Mouse (Mus musculus): ENCODE data around the gene Prelp. TPM values are rescaled to one million over a fixed set of nuclear protein-coding genes. Genes with fewer than 3 reads are reported as not detected.
A peak's percentile ranks its signal among the peaks of the same experiment; 100 is the strongest.

Gene Prelp
- total RNA-seq, 2 experiments from 2014 or later, result 4.2 to 5.7 TPM

DNA sequence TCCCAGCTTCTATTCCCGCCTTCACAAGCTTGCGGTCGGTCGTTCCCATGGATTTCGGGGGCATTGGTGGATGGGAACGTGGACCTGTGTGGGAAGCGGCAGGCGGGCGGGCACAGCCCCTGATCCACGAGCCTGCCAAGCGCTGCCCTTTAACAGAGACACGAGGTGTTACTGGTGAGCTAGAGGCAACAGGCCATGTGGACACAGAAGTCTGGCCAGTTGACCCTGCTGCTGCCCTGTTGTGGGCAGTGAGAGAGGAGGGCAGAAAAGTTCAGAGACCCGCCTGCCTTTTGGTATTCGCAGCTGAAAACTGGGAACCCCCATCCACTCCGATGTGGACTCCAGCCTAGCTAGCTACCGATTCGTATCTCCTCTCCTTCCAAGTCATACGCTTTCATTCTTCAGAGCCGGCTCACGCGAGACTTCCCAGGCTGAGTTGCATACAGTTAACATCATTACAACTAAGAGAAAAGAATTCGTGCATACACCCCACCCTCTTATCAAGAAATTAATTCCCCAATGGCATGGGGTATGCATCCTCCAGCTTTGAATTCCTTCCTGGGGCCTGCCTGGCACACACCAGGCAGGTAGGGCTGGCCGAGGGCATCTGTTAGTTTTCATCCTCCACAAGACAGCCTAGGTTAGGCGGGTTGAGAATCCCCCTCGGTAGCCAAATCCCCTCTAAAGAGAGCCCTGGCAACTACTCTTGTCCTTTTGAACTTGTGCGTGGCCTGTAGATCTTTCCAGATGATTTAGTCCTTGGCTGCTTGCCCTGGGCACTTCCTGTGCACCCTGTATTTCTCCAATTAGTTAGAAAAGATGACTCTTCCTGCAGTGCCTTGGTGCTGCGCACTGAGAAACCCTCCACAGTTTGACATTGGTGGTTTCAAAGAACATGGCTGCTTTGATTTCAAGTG is 12.3 kb downstream of the Prelp start:
- DNase-seq (ENCODE audit: low spot score in 2 of 2), result peak in 1 of 2 experiments; percentile 78
- intact Hi-C loops (cut with DNase I), result loop anchor here (1.0 to 5.0 kb wide), 2 partner anchors 13 to 247 kb away; partner anchors contain the start of genes Gm38394 and Zbed6

DNA sequence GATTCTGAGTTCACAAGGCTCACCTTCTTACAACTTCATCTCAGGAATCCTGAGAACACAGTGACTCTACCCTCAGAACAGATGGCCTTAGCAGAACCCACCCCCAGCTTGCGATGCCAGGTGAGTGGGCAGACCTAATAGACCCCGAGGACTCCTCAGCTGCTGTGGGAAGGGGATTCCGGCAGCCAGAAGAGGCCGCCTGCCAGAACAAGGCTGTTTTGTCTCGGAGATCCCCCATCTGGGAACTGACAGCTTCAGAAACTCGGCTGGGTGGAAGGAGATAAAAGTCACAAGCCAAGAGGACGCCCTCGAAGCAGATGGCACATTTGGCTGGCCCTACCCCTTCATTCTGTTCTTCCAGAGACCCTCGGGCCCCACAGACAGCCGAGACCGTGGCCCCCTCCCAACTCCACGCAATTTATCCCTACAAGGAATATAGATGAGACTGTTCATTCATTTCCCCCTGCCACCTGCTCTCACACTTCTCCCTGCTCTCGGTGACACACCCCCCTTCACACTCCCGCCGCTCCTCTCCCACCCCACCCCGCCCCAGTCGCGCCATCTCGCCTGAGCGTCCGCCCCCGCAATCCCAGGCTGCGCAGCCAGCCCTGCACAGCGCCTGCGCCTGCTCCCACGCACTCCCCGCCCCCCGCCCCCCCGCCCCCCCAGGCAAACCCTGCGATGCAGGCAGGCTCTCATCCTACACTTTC is 13.1 kb downstream of the Prelp start, which contains the start of gene Optc:
Optc (minus strand) TSS at position 51 of the 710 bp plus-strand sequence.
- intact Hi-C loops (cut with DNase I), result loop anchor here (1.0 to 5.0 kb wide), 2 partner anchors 12 to 246 kb away; partner anchors contain the start of genes Gm38394 and Zbed6
- peak; percentile 72 to 83 for DNase-seq (ENCODE audit: low spot score in 2 of 2)

DNA sequence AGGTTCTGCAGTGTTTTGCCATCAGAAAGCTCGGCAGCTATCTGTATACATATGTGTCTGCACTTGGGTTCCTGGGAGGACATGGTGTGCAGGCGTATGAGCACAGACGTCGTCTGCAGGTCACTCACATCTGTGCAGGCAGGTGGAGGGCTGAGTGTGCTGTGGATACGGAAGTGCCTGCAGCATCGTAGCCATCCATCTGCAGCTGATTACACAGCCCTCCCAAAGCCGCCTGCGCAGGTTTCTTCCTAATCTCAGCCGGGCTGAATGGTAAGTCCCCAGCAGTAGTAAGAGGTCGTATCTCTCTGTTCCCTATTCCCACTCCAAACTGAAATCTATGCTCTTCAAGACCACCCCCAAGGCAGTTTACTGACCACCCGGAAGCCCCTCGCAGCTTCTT is 14.8 kb downstream of the Prelp start:
- intact Hi-C loops (cut with DNase I), result loop anchor here (5.0 kb wide), 1 partner anchor 244 kb away; the partner anchor contains the start of genes Gm38394 and Zbed6

DNA sequence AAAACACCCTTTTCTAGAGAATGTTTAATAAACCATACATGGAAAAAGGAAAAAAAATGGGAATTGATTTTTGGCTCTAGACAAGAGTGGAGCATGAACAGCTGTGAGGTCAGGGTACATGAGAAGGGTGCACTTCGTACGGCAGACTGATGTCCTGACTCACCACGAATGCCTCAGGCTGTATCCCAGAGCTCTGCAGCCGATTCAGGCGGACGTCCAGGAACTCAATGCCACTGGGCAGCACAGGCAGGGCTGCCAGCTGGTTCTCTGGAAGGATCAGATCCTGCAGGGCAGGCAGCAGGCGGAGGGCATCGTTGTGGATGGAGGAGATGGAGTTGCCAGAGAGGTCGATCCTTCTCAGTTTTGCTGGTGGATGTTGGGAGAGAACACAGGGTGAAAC is 20.4 kb downstream of the Prelp start:
- no peak for DNase-seq (ENCODE audit: low spot score in 2 of 2)
- intact Hi-C loops (cut with DNase I), result no loop called here

More for the DNA sequence above, 14.8 kb downstream of the Prelp start:
- DNase-seq (ENCODE audit: low spot score in 2 of 2), result no peak

DNA sequence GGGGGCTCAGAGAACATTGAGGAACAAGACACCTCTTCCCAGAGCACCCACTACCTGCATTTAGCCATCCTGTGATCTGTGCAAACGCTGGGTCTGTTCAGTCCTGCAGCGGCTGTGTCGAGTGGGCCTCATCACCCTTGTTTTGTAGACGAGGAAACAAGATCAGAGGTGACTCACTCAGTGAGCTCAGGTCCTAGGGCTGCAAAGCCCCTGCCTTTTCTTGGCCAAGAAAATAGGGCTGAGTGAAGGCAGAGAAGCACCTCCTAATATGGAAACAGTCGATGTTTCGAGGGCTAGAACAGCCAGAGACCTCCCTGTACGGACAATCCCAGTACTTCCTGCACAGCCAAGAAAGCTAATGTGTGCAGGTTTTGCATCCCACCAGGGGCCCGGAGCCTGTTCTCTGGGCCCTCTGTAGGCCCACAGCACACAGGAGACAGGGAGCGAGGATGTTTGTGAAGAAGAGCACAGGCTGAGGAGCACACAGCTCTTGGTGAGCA is 22.1 kb downstream of the Prelp start:
- intact Hi-C loops (cut with DNase I), result loop anchor here (5.0 kb wide), 1 partner anchor 97 kb away; the partner anchor contains the start of gene Atp2b4
- DNase-seq (ENCODE audit: low spot score in 2 of 2), result peak in 1 of 2 experiments; percentile 23

DNA sequence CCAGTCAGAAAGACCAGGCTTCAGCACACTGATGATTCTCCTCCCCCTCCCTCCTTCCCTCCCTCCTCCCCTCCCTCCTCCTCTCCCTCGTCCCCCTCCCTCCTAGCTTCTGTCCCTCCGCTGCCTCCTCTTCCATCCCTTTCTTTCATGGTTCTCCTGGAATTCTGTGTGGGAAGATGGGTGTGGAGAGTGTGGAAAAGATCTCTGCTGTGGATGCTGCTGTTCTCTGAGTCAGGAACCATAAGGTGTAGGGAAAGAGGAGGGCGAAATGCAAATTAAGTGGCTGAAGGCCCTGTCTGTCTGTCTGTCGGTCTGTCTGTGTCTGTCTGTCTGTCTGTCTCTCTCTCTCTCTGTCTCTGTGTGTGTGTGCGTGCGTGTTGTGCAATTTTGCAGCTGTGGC is 23.9 kb downstream of the Prelp start:
- peak in 1 of 2 experiments; percentile 53 for DNase-seq (ENCODE audit: low spot score in 2 of 2)
- intact Hi-C loops (cut with DNase I), result loop anchor here (5.0 kb wide), 1 partner anchor 95 kb away; the partner anchor contains the start of gene Atp2b4

DNA sequence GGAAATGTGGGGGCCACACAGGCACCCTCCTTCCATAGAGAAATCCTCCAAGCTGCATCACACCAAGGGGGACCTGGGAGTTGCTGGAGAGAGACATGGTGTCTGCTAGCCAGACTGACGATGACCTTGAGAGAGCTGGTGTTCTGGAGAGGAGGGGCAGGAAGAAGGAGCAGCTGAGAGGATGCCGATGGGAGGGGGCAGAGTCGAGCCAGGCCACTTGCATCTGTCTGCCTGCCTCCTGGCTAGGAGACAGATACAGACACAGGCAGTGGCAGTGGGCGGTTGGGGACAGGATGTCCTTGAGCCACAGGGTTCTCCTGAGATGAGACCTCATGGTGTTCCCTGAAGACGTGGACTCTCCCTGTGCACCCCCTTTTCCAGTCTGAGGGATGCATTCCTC is 29.7 kb downstream of the Prelp start:
- DNase-seq (ENCODE audit: low spot score in 2 of 2), result peak in 1 of 2 experiments; percentile 45
- intact Hi-C loops (cut with DNase I), result no loop called here

DNA sequence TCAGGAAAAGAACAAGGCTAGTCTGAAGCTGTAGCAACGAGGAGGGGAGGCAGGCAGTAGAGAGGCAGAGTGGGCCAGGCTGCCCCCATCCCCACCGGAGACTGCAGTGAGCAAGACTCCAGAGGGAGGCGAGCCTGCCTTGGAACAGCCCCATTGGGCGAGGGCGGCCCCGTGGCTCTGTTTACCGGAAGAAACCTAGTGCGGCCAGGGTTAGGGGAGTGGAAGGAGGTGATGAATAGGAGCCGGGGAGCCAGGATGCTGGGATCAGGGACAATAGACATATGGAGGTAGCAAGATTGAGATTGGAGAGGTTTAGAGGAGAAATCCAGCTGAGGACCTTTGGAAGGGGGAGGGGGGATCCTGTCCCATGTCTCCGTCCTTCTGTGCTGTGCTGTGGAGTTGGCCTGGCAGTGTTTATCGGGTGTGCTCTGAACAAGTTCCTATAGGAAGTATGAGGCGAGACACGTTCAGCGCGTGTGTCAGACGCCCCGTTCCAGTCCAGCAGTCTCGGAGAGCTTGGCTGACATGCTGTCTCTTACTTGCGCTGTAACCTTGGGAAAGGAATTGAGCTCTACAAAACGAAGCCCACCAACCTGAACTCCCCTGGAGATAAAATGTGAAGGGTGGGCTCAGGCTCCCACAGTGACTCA is 31.1 kb downstream of the Prelp start:
- DNase-seq (ENCODE audit: low spot score in 2 of 2), result no peak
- intact Hi-C loops (cut with DNase I), result no loop called here

DNA sequence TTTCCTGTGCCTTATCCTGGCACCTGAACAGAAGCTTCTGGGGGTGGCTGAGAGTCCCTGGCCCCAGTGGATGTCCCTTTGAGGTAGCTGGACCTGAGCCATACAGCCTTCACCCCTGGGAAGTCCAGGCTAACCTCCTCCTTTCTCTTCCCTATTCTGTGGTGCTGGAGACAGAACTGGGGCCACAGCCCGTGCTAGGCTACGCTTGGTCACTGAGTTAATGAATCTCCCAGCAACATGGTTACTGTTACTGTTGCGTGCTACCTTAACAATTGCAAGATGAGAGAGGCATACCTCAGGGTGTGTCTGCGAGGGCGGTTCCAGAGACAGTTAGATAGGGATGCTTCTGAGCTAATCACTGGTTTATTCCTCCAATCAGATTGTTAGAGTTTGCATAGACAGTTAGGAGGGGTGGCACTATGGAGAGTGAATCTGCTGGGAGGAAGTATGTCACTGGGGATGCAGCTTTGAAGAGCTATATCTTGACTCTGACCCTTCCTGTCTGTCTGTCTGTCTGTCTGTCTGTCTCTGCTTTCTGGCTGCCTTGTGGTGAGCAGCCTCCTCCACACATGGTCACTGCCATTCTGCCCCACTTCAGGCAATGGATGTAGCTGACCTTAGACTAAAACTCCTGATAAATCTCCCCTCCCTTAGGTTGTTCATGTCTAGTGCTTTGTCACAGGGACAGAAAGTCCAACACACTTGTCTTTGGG is 33.5 kb downstream of the Prelp start:
- intact Hi-C loops (cut with DNase I), result no loop called here
- no peak for DNase-seq (ENCODE audit: low spot score in 2 of 2)

DNA sequence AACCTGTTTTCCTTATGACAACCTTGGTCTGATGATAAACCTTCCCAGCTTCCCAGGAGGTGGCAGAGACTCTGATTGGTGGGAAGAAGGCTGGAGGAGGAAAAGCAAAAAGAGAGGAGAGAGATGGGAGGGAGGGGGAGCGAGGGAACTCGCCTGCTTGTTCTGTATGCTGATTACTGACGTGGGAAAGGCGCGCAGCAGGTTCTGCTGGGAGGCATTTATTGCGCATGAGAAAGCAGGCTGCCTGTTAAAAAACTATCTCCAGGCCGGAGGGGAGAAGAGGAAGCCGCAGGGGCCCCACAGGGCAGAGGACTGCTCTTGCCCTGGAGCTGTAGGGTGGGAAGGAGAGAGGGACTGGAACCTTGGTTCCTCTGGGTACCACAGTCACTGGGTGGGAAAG is 34.2 kb downstream of the Prelp start:
- DNase-seq (ENCODE audit: low spot score in 2 of 2), result peak; percentile 75 to 90
- intact Hi-C loops (cut with DNase I), result no loop called here

DNA sequence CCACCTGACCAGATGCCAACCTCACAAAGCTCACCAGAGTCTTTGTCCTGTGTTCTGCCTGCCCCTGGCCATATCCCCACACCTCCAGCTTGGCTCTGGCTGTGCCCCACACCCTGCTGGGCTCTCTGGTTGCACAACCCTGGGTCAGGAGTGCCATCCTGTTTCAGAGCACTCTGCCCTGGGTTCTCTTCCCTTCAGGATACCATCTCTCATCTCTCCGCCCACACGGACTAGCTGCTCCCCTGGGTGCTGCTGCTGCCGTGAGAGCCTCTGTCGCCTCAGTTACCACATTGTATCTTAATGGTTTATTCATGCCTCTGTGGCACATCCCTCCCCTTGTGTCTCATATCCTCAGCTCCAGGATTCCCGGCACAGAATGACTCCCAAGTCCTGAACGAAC is 34.8 kb downstream of the Prelp start:
- intact Hi-C loops (cut with DNase I), result no loop called here
- DNase-seq (ENCODE audit: low spot score in 2 of 2), result peak; percentile 47 to 76

DNA sequence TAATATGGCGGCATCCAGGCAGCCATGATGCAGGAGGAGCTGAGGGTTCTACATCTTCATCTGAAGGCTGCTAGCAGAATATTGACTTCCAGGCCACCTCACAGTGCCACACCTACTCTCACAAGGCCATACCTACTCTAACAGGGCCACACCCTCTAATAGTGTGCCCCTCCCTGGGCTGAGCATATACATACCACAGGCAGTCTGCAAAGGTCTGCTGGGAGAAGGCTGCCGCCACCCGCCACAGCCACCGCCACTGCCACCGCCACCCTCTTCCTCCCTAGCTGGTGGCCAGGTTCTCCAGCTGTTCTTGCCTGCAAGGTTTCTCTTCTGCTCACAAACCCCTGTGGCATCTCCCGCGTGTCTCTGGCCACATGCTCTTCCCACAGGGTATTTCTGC is 35.4 kb downstream of the Prelp start:
- no peak for DNase-seq (ENCODE audit: low spot score in 2 of 2)
- intact Hi-C loops (cut with DNase I), result no loop called here

DNA sequence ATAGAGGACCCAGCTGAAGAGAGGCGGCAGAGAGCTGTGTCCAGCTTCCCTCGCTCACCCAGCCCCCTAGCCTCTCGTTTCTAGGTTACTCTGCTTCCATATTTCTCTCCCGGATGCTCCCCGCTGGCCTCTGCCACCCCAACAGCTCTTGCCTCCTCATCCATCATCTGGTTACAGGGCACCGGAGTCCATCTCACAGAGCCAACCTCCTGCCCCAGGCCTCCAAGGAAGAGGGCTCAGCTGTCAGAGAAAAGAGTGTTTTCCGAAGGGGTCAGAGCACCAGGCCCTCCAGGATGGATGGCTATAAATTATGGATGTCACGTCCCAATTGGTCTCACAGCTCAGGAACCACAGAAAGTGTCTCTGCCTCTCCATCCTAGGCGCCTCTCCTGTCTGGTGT is 36.5 kb downstream of the Prelp start:
- intact Hi-C loops (cut with DNase I), result no loop called here

DNA sequence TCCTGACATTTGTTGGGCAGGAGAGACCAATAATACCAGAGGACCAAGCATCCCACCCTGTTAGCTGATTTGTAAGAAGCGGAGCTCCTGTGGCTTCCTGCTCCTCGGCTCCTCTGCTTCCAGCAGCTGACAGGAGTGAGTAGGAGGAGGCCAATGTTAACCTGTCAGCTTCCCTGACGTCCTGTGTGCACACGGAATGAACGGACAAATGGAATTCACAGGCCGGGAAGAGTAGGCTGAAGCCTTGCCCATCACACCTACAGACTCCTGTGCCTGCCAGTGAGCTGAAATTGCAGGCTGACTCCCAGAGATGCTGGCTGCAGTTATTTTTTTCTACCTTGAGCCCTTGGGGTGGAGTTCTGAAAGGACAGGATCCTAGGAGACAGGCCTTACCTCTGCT is 37.1 kb downstream of the Prelp start:
- intact Hi-C loops (cut with DNase I), result no loop called here
- peak in 1 of 2 experiments; percentile 55 for DNase-seq (ENCODE audit: low spot score in 2 of 2)

More for the DNA sequence above, 36.5 kb downstream of the Prelp start:
- DNase-seq (ENCODE audit: low spot score in 2 of 2), result no peak

DNA sequence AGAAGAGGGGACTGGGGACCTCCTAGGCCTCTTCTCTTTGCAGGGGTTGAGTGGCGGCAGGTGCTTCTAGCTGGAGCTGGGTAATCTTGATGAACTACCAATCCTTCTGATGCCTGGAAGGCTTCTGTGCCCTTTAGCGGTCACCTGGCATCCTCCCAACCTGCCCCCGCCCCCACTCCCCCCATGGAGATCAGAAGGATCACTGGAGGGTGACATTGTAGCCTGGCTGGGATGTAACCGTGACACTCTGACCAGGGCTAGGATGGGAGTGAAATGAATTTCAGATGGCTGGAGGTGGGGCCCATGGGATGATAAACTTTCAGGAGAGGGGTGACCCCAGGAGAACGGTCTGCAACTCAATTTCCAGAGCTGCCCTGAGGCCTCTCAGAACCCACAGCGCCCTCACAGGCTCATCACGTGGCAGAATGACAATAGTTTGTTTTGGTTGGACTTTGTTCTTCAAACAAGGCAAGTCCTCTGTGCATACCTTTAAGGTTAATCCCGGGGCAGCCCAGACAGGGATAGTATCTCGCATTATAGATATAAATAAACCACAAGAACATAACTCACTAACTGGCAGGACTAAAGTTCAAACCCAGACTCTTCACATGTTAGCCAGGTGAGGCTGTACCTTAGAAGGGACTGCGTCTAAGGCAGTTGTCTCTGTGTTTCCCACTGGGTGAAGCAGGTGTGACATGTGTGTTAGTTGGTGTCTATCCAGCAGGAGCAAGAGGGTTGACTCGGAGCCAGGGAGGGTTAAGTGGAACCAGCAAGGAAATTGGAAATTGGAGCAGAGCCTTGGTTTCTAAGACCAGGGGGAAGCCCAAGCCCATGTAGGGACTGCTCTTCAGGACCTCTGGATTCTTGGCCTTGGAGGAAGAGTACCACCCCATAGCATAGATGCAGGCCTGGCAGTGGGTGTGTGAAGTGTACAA is 38.7 kb downstream of the Prelp start:
- DNase-seq (ENCODE audit: low spot score in 2 of 2), result no peak
- intact Hi-C loops (cut with DNase I), result no loop called here

DNA sequence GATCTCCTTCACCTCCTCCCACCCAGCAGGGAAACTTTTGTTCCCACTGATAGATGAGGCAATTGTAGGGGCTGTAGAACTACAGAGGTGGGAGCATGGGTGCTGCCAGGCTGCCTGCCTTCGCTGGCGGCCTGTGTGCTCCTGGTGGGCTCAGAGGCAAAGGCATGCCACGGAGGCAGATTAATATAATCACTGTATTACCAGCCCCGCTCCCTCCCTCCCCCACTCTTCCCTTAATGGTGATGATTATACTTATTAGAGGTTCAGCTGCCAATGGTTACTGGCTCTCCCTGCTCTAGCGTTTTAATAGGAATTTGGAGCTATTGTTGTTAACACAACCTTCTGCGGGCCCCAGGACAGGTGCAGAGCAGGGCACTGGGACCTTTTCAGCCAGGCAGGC is 39.4 kb downstream of the Prelp start:
- intact Hi-C loops (cut with DNase I), result no loop called here
- DNase-seq (ENCODE audit: low spot score in 2 of 2), result no peak

DNA sequence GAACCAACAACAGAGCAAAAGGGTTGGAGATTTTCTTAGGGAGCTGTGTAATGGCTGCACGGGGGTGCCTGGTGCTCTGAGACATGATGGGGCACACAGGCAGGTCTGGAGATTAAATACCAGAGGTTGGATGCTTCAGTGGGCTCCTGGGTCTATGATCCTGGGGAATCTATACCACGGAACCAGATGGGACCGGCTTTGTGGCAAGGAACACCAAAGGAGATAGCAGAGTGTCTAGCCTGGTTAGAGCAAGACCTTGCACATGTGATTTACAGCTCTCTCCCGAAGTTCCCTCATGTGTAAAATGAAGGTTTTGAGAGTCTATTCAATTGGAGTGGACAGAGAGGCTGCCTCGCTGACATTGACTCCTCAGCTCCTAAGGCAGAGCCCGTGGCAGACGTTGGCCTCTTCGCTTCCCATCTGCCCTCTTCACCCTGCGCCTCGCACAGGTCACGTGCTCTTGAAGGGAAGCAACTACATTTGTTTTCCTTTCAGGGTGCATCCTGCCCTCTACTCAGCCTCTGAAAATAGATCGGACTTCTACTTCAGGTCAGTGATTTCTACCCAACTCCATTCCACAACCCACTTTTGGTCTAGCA is 42.3 kb downstream of the Prelp start:
- DNase-seq (ENCODE audit: low spot score in 2 of 2), result no peak
- intact Hi-C loops (cut with DNase I), result no loop called here

Measured in left cerebral cortex, postnatal 14 days (tissue).